Mouse (Mus musculus): Measurements from ENCODE around the gene Rassf2.

DNA sequence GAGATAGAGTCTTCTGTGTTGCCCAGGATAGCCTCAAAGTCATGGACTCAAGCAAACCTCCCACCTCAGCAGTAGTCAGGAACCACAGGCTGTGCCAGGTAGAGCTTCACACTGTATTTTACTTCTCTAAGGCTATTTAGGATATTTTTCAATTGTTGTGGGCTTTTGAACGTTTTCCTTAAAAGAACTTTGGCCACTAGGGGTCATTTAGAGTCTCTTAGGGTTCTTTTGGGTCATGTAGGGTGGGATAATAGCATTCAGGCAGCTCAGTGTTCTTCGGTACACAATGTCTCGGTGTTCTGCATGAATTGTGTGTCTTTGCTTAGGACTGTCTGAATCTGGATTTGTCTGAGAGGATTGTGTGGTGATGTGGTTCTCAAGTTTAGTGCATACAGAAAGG is 42.1 kb downstream of the Rassf2 start:
- TF ChIP-seq CTCF (IDR thresholded peaks at IDR 0.05; ENCODE audit: insufficient read depth, low read depth, low read length) (no peak), POLR2A (IDR thresholded peaks at IDR 0.05; ENCODE audit: insufficient read depth, low read depth, low read length) (no peak)
